Mouse (Mus musculus) intestine, embryonic 16.5 days (tissue): Measurements from ENCODE around the gene Pfkl. TPM values are rescaled to one million over a fixed set of nuclear protein-coding genes. Genes with fewer than 3 reads are reported as not detected.

Experiments used
- ATAC-seq: fragments of 200-750 bp; cut with Nextera tagmentation; 2 replicates; pipeline ENCODE4 v1.8.0; 2017; ENCODE audit warnings: moderate TSS enrichment, moderate library complexity
- H3K27ac ChIP-seq: fragments of 300-500 bp; sonication (generic); 2 replicates; pipeline ENCODE4 v1.5.1; 2014; ENCODE audit warnings: mild to moderate bottlenecking, low read length
- H3K27me3 ChIP-seq: fragments of 300-500 bp; sonication (generic); replicated peaks from 2 replicates; pipeline ENCODE4 v1.6.1; 2014; ENCODE audit warnings: low read length, control low read depth, mixed read lengths; ENCODE audit not compliant: control insufficient read depth, insufficient read depth
- H3K36me3 ChIP-seq: fragments of 300-500 bp; sonication (generic); 2 replicates; pipeline ENCODE4 v1.6.1; 2014; ENCODE audit warnings: low read length, control low read depth; ENCODE audit not compliant: control insufficient read depth, insufficient read depth
- H3K4me1 ChIP-seq: fragments of 300-500 bp; sonication (generic); 2 replicates; pipeline ENCODE4 v1.6.1; 2014; ENCODE audit warnings: low read length, control low read depth, mixed read lengths; ENCODE audit not compliant: control insufficient read depth, insufficient read depth
- H3K4me2 ChIP-seq: fragments of 300-500 bp; sonication (generic); 2 replicates; pipeline ENCODE4 v1.6.1; 2014; ENCODE audit warnings: low read depth, low read length, control low read depth
- H3K4me3 ChIP-seq: fragments of 300-500 bp; sonication (generic); 2 replicates; pipeline ENCODE4 v1.5.1; 2014; ENCODE audit warnings: mild to moderate bottlenecking, low read length
- H3K9ac ChIP-seq: fragments of 300-500 bp; sonication (generic); 2 replicates; pipeline ENCODE4 v1.6.1; 2014; ENCODE audit warnings: low read depth, low read length
- H3K9me3 ChIP-seq: fragments of 300-500 bp; sonication (generic); 2 replicates; pipeline ENCODE4 v1.6.1; 2016; ENCODE audit warnings: low read length, control low read depth; ENCODE audit not compliant: control insufficient read depth
- WGBS: fragments of 180-500 bp; shearing (Covaris S2); extraction: QIAGEN DNeasy Blood & Tissue Kit; methylation state at CpG from one replicate; pipeline ENCODE4 v1.1.7; 2014; 5-methylcytosine and 5-hydroxymethylcytosine counted together
- polyA plus RNA-seq: library from polyadenylated mRNA; unstranded; fragments of >200 nt; fragmentation: Nextera tagmentation; extraction: Ambion mirVana; gene quantifications from 2 replicates; pipeline ENCODE4 v1.2.1, GENCODE M21; 2015

Pfkl gene
- 282 and 298 TPM in 2 replicates for polyA plus RNA-seq

DNA sequence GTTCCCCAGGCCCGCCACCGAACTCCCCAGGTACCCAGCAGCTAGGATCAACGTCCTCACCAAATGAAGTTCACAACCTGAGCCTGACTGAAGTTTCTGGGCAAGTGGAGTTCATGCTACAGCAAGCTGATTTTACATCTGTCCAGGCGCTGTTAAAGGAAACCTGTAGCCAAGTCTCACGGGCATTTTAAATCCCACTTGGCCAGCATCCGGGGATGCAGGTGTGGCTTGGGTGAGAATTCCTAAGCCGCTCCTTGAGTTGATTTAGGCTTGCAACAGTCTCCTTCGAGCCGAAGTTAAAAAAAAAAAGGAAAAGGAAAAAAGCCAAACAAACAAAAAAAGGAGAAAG, at the start of gene Pfkl:
Gene Pfkl (minus strand): TSS at position 139 of the 349 bp plus-strand sequence.
- H3K9me3 ChIP-seq: no peaks in the 10 kb centered on the region
- peaks cover 33% of the 10 kb centered on the region for H3K4me1 ChIP-seq
- peak within 1 kb of the TSS; percentile 84 for H3K9ac ChIP-seq
- ATAC-seq: peak; percentile 10
- no peaks in the 10 kb centered on the region for H3K36me3 ChIP-seq
- no peaks in the 10 kb centered on the region for H3K27me3 ChIP-seq
- peak within 1 kb of the TSS; percentile 82 for H3K4me2 ChIP-seq
- 1% methylated on average over 9 of the region's 9 CpGs for WGBS
- H3K4me3 ChIP-seq: peak within 1 kb of the TSS; percentile 69
- H3K27ac ChIP-seq: peak within 1 kb of the TSS; percentile 97

DNA sequence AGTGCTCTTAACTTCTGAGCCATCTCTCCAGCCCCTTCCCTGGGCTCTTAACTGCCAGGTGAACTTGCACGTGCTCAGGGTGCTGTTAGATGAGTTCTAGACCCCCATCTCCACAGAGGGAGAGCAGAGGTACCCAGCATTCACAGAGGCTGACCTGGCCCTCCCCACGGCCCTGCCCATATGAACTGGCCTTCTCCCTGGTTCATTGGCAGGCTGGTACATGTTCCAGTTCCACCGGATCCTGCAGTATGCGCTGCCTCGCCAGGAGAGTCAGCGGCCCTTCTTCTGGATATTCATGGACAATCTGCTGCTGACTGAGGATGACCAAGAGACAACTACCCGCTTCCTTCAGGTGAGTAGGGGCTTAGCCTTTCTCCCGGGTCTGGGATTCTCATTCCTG, 47.2 kb upstream of the Pfkl start:
- H3K27me3 ChIP-seq: no peaks in the 10 kb centered on the region
- no peak overlapping the region for H3K27ac ChIP-seq
- H3K4me3 ChIP-seq: no peak overlapping the region
- no peak for ATAC-seq
- H3K9me3 ChIP-seq: no peaks in the 10 kb centered on the region
- no peaks in the 10 kb centered on the region for H3K4me1 ChIP-seq
- H3K36me3 ChIP-seq: no peaks in the 10 kb centered on the region
- H3K9ac ChIP-seq: no peak overlapping the region
- 88% methylated on average over 8 of the region's 8 CpGs for WGBS
- H3K4me2 ChIP-seq: no peak overlapping the region

DNA sequence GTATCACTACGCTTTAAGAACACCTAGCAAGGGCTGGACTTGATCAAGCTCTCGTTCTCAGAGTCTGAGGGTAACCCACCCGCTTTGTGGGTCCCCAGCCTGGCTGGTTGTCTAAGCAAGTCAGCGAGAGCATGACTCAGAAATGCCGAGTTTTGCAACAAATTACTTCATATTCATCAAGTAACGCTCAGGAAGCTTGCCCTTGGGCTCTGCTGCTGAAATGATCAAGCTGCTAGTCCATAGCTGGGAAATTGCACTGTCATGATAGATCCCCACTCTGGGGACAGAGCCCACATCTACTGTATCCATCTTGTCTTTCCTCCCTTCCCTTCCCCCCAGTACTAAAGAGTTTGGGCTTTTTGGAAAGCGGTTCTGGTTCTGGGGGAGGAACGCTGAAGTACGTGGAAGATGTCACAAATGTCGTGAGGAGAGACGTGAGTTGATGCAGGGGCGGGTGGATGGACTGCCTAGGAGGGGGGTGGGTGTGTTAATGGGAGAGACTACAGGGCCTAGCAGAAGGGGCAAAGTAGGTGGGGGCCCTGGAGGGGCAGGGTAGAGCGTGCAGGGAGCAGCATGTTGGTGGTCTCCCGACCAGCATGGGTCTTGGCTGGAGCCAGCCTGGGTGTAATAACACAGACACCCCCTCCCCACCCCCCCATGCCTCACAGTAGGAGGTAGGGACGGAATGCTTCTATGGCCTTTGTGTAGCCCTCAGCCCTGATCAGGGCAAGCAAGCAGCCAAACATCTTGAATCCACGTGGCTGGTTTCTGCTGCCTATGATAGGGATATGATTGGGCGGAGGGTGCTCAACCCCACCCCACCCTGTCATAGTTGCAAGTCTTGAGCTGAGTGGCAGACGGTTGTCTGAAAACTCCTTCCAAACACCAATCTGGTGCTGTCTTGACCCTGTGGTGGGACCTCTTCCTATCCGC, 45.0 kb upstream of the Pfkl start:
- no peak for ATAC-seq
- H3K27ac ChIP-seq: no peak overlapping the region
- H3K4me2 ChIP-seq: no peak overlapping the region
- H3K9me3 ChIP-seq: no peaks in the 10 kb centered on the region
- no peak overlapping the region for H3K9ac ChIP-seq
- H3K36me3 ChIP-seq: no peaks in the 10 kb centered on the region
- H3K27me3 ChIP-seq: no peaks in the 10 kb centered on the region
- H3K4me3 ChIP-seq: no peak overlapping the region
- no peaks in the 10 kb centered on the region for H3K4me1 ChIP-seq
- 69% methylated on average over 19 of the region's 19 CpGs for WGBS

DNA sequence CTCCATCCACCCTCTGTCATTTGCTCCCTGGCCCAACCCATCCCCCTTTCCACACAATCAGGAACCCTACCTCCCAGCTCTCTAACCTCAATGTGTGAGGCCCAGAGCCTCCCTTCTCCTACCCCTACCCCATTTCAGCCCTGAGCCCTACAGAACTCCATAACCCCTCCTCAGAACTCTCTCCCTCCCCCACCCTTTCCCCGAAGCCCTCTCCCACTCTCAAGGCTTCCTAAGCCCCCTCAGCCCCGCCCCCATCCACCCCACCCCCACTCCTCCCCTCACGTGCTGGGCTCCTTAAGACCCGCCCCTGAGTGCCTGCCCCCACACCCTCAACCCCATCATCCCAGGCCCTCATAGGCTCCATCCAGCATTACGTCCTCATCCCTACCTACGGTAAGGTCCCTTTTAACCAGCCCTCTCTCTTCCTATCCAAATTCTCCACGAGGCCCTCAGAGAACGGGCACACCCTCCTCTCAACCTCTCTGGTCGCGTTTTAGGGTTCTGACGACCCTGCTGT, 39.7 kb upstream of the Pfkl start:
- H3K4me2 ChIP-seq: no peak overlapping the region
- no peak overlapping the region for H3K4me3 ChIP-seq
- 49% methylated on average over 11 of the region's 11 CpGs for WGBS
- H3K36me3 ChIP-seq: no peaks in the 10 kb centered on the region
- ATAC-seq: no peak
- no peak overlapping the region for H3K27ac ChIP-seq
- no peaks in the 10 kb centered on the region for H3K27me3 ChIP-seq
- H3K9me3 ChIP-seq: no peaks in the 10 kb centered on the region
- H3K4me1 ChIP-seq: no peaks in the 10 kb centered on the region
- H3K9ac ChIP-seq: no peak overlapping the region

DNA sequence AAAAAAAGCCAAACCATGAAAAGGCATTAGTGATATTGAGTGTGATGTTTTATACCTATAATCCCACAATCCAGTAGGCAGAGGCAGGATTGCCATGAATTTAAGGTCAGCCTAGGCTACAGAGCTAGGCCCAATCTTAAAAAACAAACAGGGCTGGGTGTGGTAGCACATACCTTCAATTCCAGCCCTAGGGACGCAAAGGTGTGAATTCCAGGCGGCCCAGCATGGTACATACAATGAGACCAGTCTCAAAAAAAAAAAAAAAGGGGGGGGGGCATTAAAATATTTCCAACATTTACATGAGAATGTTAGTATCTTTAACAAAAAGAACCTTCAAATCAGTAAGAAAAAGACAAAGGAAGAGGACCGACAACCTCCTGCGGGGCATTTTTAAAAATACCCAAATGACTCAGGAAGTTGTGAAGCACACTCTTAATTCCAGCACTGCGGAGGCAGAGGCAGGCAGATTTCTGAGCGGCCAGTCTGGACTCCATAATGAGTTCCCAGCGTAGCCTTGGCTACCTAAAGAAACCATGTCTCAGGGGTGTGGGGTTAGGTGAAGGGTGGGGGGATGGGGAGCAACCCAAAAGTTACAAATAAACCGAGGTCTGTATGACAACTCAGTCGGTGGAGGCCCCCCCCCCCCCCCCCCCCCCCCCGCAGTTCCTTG, 38.3 kb upstream of the Pfkl start:
- Histone ChIP-seq H3K27ac (no peak overlapping the region), H3K9me3 (no peaks in the 10 kb centered on the region), H3K4me2 (no peak overlapping the region), H3K4me1 (peaks cover 3% of the 10 kb centered on the region; the same call in 1 of the 2 replicates), H3K27me3 (no peaks in the 10 kb centered on the region), H3K9ac (no peak overlapping the region), H3K4me3 (no peak overlapping the region), H3K36me3 (no peaks in the 10 kb centered on the region)
- ATAC-seq: no peak
- WGBS: 80% methylated on average over 9 of the region's 10 CpGs

DNA sequence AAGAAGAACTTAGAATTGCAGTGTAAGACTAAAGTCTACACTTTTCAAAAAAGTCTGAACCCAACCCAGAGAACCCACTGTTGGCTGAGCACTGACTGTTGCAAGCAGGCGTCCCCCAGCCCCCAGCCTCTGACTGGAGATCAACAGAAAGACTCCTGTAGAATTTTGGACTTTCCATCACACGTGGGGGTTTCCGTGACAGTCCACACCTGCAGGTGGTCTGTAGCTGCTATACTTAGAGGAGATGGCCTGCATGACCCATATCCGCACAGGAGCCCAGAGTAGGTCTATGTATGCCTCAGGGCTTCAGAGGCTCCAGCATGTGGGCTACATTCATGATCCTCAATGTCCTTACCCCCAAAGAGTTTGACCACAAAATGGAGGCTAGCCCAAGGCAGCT, 36.5 kb upstream of the Pfkl start:
- H3K4me1 ChIP-seq: peaks cover 3% of the 10 kb centered on the region; the same call in 1 of the 2 replicates
- H3K27me3 ChIP-seq: no peaks in the 10 kb centered on the region
- H3K4me2 ChIP-seq: no peak overlapping the region
- no peak for ATAC-seq
- no peak overlapping the region for H3K27ac ChIP-seq
- no peak overlapping the region for H3K4me3 ChIP-seq
- 89% methylated on average over 4 of the region's 4 CpGs for WGBS
- H3K36me3 ChIP-seq: no peaks in the 10 kb centered on the region
- no peaks in the 10 kb centered on the region for H3K9me3 ChIP-seq
- no peak overlapping the region for H3K9ac ChIP-seq

DNA sequence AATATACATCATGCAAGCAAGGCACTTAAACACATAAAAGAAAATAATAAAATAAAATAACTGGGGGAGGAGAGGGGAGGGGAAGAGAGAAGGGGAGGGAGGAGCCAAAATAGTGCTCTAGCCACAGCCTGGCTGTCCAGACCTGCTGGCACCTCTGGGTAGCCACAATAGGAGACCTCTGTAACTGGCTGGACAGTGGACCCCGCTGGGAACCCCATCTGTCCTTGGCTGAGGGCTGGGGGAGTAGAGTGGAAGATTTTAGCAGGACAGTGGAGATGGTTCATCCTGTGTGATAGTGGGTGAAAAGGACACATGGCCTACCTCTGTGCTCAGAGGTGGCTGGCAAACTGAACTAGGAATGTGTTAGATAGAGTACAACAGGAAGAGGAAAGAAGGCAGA, 34.6 kb upstream of the Pfkl start:
- H3K27ac ChIP-seq: no peak overlapping the region
- H3K9me3 ChIP-seq: no peaks in the 10 kb centered on the region
- H3K4me1 ChIP-seq: peaks cover 3% of the 10 kb centered on the region; the same call in 1 of the 2 replicates
- no peak overlapping the region for H3K4me2 ChIP-seq
- H3K27me3 ChIP-seq: no peaks in the 10 kb centered on the region
- H3K36me3 ChIP-seq: no peaks in the 10 kb centered on the region
- WGBS: 76% methylated on average over 1 of the region's 1 CpGs
- no peak overlapping the region for H3K4me3 ChIP-seq
- H3K9ac ChIP-seq: no peak overlapping the region
- ATAC-seq: no peak

DNA sequence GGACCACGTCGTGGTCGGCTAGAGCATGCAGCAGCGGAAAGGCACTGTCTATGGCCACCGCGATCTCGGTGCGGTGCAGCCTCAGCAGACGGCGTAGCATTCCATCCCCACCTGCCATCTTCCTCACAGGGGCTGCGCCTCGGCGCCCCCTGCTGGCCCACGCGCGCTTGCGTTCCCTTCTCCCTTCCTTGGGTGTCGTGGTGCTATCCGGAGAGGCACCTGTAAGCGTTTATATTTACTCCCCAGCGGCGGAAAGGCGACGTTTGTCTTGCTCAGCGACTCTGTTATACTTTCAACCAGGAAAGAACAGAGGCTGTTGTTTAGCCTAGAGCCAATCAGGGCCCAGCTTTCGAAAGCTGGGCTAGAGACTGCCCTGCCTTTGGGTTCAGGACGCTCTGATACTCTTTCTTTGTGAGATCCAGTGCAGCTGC, 33.5 kb upstream of the Pfkl start, which contains the start of gene Aire:
Gene Aire (minus strand): TSS at position 205 of the 431 bp plus-strand sequence.
- no peaks in the 10 kb centered on the region for H3K27me3 ChIP-seq
- H3K4me1 ChIP-seq: peaks cover 3% of the 10 kb centered on the region; the same call in 1 of the 2 replicates
- peak within 1 kb of the TSS; percentile 23 for H3K4me3 ChIP-seq
- H3K36me3 ChIP-seq: no peaks in the 10 kb centered on the region
- H3K4me2 ChIP-seq: peak within 1 kb of the TSS; percentile 51
- peak; percentile 86 for ATAC-seq
- no peak within 1 kb of the TSS for H3K27ac ChIP-seq
- WGBS: 2% methylated on average over 27 of the region's 27 CpGs
- H3K9me3 ChIP-seq: no peaks in the 10 kb centered on the region
- peak within 1 kb of the TSS; percentile 60 for H3K9ac ChIP-seq

DNA sequence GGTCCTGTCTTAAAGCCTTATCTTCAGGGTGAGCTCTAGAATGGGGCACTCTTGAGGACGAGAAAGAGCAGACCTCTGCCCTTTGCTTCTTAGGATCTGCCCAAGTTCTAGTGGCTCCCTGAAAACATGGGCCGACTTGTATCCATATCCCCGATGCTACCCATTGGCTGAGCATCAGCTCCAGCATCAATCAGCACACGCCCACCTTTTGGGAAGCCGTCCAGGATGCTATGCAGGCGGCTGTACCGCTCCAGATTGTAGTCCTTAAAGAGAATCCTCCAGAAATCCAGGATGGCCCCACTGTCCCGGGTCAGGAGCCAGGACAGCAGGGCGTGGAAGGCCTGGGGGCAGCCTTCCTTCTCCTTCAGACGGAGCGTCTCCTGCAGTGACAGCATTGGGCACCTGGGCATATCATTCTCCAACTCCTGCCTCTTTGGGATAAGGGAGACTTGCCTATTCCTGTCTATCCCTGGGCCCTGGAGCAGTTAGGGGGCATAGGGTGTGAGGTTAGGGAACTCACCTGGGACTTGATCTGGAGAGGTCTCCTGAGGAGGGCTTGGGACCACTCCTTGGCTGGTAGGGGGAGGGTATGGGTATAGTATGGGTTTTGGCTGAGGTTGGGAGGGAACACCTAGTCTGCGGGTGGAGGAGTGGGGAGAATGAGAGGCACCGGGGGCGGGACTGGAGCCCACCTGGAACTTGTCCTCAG, 33.0 kb upstream of the Pfkl start:
- Histone ChIP-seq H3K9ac (peak overlapping the region; percentile 60), H3K9me3 (no peaks in the 10 kb centered on the region), H3K36me3 (no peaks in the 10 kb centered on the region), H3K4me3 (peak overlapping the region; percentile 23), H3K27me3 (no peaks in the 10 kb centered on the region), H3K4me2 (peak overlapping the region; percentile 51), H3K27ac (no peak overlapping the region), H3K4me1 (peaks cover 3% of the 10 kb centered on the region; the same call in 1 of the 2 replicates)
- no peak for ATAC-seq
- 71% methylated on average over 14 of the region's 14 CpGs for WGBS
